Mouse (Mus musculus) myocyte (in vitro differentiated cells): ENCODE measurements around the gene Prtg. TPM values are rescaled to one million over a fixed set of nuclear protein-coding genes. Genes with fewer than 3 reads are reported as not detected.

Experiments
- H3K27me3 ChIP-seq: one replicate; pipeline ENCODE4 v1.6.1; 2011; ENCODE audit not compliant: control insufficient read depth, insufficient read depth, insufficient read length
- H3K36me3 ChIP-seq: one replicate; pipeline ENCODE4 v1.6.1; 2011; ENCODE audit not compliant: control insufficient read depth, insufficient read depth
- H3K4me2 ChIP-seq: one replicate; pipeline ENCODE4 v1.6.1; 2011; ENCODE audit warnings: low read depth, control low read depth
- H3K4me3 ChIP-seq: one replicate; pipeline ENCODE4 v1.5.1; 2011; ENCODE audit warnings: mild to moderate bottlenecking, control low read depth, moderate library complexity
- H3K79me2 ChIP-seq: one replicate; pipeline ENCODE4 v1.6.1; 2011; ENCODE audit not compliant: control insufficient read depth, insufficient read depth
- H3ac ChIP-seq: one replicate; pipeline ENCODE4 v1.6.1; 2011; ENCODE audit not compliant: control insufficient read depth, insufficient read length
- CEBPB ChIP-seq: IDR thresholded peaks from 2 replicates; pipeline ENCODE4 v1.6.1; 2011; ENCODE audit warnings: mild to moderate bottlenecking, moderate library complexity; ENCODE audit not compliant: poor library complexity, insufficient read depth, severe bottlenecking
- E2F4 ChIP-seq: IDR thresholded peaks from one replicate; pipeline ENCODE4 v1.6.1; 2011; ENCODE audit warnings: mild to moderate bottlenecking, control low read depth, moderate library complexity; ENCODE audit not compliant: insufficient read depth
- MAX ChIP-seq: IDR thresholded peaks from one replicate; pipeline ENCODE4 v1.6.1; 2011; ENCODE audit warnings: low read depth, mild to moderate bottlenecking, control low read depth
- MYOD1 ChIP-seq, 3 experiments: IDR thresholded peaks; one replicate each; pipeline ENCODE4 v1.6.1; 2011; ENCODE audit warnings: control low read depth in 2 of 3, low read depth in 2 of 3, mild to moderate bottlenecking in 2 of 3, moderate library complexity in 1 of 3; ENCODE audit not compliant: insufficient read length in 2 of 3, control insufficient read depth in 1 of 3
- MYOG ChIP-seq, 3 experiments: IDR thresholded peaks; one replicate each; pipeline ENCODE4 v1.6.1; 2011; ENCODE audit warnings: control low read depth in 2 of 3, low read depth in 2 of 3, mild to moderate bottlenecking in 2 of 3; ENCODE audit not compliant: insufficient read length in 2 of 3, control insufficient read depth in 1 of 3, insufficient read depth in 1 of 3
- POLR2A ChIP-seq: IDR thresholded peaks from one replicate; pipeline ENCODE4 v1.6.1; 2011; ENCODE audit warnings: low read depth, mild to moderate bottlenecking, control low read depth, moderate library complexity; ENCODE audit not compliant: insufficient read length
- POLR2AphosphoS2 ChIP-seq: IDR thresholded peaks from one replicate; pipeline ENCODE4 v1.6.1; 2011; ENCODE audit warnings: low read depth, control low read depth; ENCODE audit not compliant: insufficient read length
- REST ChIP-seq: IDR thresholded peaks from one replicate; pipeline ENCODE4 v1.6.1; 2011; ENCODE audit warnings: mild to moderate bottlenecking, control low read depth, moderate library complexity; ENCODE audit not compliant: insufficient read depth, insufficient read length
- SRF ChIP-seq: IDR thresholded peaks from one replicate; pipeline ENCODE4 v1.6.1; 2011; ENCODE audit warnings: low read depth; ENCODE audit not compliant: control insufficient read depth, insufficient read length
- TCF12 ChIP-seq: IDR thresholded peaks from one replicate; pipeline ENCODE4 v1.6.1; 2011; ENCODE audit warnings: mild to moderate bottlenecking, control low read depth; ENCODE audit not compliant: poor library complexity, insufficient read depth, severe bottlenecking
- USF1 ChIP-seq: IDR thresholded peaks from one replicate; pipeline ENCODE4 v1.6.1; 2011; ENCODE audit warnings: low read depth, mild to moderate bottlenecking, control low read depth, moderate library complexity
- polyA plus RNA-seq: library from polyadenylated mRNA; unstranded; fragments of >200 nt; fragmentation: generic; extraction: Trizol; gene quantifications from one replicate; pipeline ENCODE4 v1.2.1, GENCODE M21; 2012; ENCODE audit warnings: missing spikeins

The Prtg gene
- 0.06 TPM for polyA plus RNA-seq

DNA sequence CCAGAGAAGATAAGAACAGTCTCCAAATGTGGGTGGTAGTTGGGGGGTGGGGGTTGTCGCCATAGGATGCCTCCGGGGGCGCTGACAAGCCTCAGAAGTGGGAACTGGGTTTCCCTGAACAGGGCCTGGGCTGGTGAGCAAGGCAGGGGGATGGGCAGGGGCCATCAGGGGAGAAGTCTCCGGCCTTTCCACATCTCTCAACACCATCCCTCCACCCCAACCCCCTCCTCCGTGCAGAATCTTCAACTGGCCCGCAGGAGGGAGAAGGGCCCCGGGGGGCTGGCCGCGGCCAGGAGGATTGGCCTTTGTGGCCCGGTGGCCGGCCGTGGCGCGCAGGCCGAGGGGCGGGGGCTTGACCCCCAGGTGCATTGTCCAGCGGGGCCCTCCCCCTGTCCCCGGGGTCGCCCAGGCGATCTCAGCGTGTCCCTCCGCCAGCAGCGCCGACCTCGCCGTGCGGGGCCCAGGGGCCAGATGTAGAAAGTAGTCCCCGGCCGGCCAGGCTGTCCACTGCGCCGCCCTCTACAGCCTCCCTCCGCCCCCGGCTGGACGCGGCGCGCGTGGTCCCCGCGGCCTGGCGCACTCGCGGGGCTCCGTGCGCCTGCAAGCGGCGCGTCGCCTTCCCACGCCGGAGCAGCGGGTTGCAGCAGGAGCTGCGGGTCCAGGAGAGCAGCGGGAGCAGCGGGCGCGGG lies at the start of gene Prtg:
TSS of gene Prtg (plus strand) at position 144 of the 689 bp plus-strand sequence.
- H3K27me3 ChIP-seq = no peaks in the 10 kb centered on the region
- peak within 1 kb of the TSS; percentile 12 for H3ac ChIP-seq
- peak within 1 kb of the TSS; percentile 79 for H3K4me2 ChIP-seq
- peak within 1 kb of the TSS; percentile 24 for H3K4me3 ChIP-seq
- TF ChIP-seq E2F4 (no peak), POLR2A (peak; percentile 43), MYOG (IDR thresholded peaks at IDR 0.05; ENCODE audit: control insufficient read depth in 1 of 3, insufficient read depth in 1 of 3, insufficient read length in 2 of 3, low read depth in 2 of 3) (peak in 1 of 3 experiments; percentile 2)
- H3K36me3 ChIP-seq = no peaks in the 10 kb centered on the region
- no peaks in the 10 kb centered on the region for H3K79me2 ChIP-seq

GRCm38 (mm10) chr9:72757143-72757542 lies 49.5 kb upstream of the Prtg start:
- no peak overlapping the region for H3ac ChIP-seq
- H3K4me3 ChIP-seq = no peak overlapping the region

DNA sequence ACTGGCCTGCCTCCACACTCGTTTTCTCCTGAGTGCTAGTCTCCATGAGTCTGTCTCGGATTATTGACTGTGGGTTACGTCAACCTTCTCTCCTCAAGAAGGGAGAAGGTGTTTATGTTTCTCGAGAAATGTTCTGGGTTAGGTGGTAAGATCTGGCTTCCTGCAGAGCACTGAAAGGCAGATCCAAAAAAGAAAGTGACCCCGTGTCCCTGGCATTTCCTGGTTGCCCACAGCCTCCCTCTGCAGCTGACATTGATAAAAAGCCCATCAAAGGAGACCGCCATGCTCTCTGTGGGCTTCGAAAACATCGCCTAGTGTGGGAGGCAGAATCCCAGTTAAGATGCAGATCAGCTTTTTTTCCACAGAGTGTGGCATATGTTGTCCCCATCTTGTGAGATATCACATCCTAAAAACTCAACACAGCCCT lies 48.0 kb upstream of the Prtg start:
- Histone ChIP-seq H3K27me3 (no peaks in the 10 kb centered on the region), H3K4me3 (no peak overlapping the region), H3K36me3 (no peaks in the 10 kb centered on the region), H3ac (no peak overlapping the region), H3K4me2 (peak overlapping the region; percentile 48), H3K79me2 (no peaks in the 10 kb centered on the region)
- TF ChIP-seq MYOG (IDR thresholded peaks at IDR 0.05; ENCODE audit: control insufficient read depth in 1 of 3, insufficient read depth in 1 of 3, insufficient read length in 2 of 3, low read depth in 2 of 3) (peak in 1 of 3 experiments; percentile 12), CEBPB (peak; percentile 74; the same call in 1 of the 2 replicates), POLR2A (no peak)

More at GRCm38 (mm10) chr9:72757143-72757542, 49.5 kb upstream of the Prtg start:
- no peaks in the 10 kb centered on the region for H3K27me3 ChIP-seq
- H3K36me3 ChIP-seq = no peaks in the 10 kb centered on the region
- H3K4me2 ChIP-seq = no peak overlapping the region
- TF ChIP-seq REST = no peak
- TF ChIP-seq POLR2A = no peak
- TF ChIP-seq MAX = no peak
- TF ChIP-seq SRF = no peak
- TF ChIP-seq E2F4 = no peak
- no peak for TF ChIP-seq MYOD1 (IDR thresholded peaks at IDR 0.05; ENCODE audit: control insufficient read depth in 1 of 3, insufficient read length in 2 of 3, low read depth in 2 of 3)
- no peak for TF ChIP-seq TCF12
- no peak for TF ChIP-seq USF1
- 0 out of 2 replicates have a peak, but pooled peaks have one; percentile 69 for TF ChIP-seq CEBPB
- H3K79me2 ChIP-seq = no peaks in the 10 kb centered on the region

GRCm38 (mm10) chr9:72763050-72763718 lies 43.5 kb upstream of the Prtg start:
- Histone ChIP-seq H3K27me3 (no peaks in the 10 kb centered on the region), H3K79me2 (no peaks in the 10 kb centered on the region), H3ac (no peak overlapping the region), H3K36me3 (no peaks in the 10 kb centered on the region), H3K4me3 (no peak overlapping the region), H3K4me2 (peak overlapping the region; percentile 21)
- TF ChIP-seq POLR2AphosphoS2 (no peak), MAX (no peak), MYOG (IDR thresholded peaks at IDR 0.05; ENCODE audit: control insufficient read depth in 1 of 3, insufficient read depth in 1 of 3, insufficient read length in 2 of 3, low read depth in 2 of 3) (peak; percentile 42 to 76 (median 68)), MYOD1 (IDR thresholded peaks at IDR 0.05; ENCODE audit: control insufficient read depth in 1 of 3, insufficient read length in 2 of 3, low read depth in 2 of 3) (peak; percentile 38 to 86 (median 59)), POLR2A (no peak)

GRCm38 (mm10) chr9:72766789-72767349 lies 39.8 kb upstream of the Prtg start:
- no peaks in the 10 kb centered on the region for H3K27me3 ChIP-seq
- H3ac ChIP-seq = no peak overlapping the region
- no peaks in the 10 kb centered on the region for H3K36me3 ChIP-seq
- no peak for TF ChIP-seq E2F4
- TF ChIP-seq TCF12 = no peak
- TF ChIP-seq POLR2A = no peak
- no peak for TF ChIP-seq MAX
- H3K4me3 ChIP-seq = no peak overlapping the region
- H3K4me2 ChIP-seq = peak overlapping the region; percentile 95
- H3K79me2 ChIP-seq = no peaks in the 10 kb centered on the region
